Mouse (Mus musculus): ENCODE measurements at regions not wholly inside any gene's neighbourhood (a gene's known extent, or its start where the extent isn't known, plus 50 kb on each side); places are given as distances from the start of the nearest gene placed in this dataset.

DNA sequence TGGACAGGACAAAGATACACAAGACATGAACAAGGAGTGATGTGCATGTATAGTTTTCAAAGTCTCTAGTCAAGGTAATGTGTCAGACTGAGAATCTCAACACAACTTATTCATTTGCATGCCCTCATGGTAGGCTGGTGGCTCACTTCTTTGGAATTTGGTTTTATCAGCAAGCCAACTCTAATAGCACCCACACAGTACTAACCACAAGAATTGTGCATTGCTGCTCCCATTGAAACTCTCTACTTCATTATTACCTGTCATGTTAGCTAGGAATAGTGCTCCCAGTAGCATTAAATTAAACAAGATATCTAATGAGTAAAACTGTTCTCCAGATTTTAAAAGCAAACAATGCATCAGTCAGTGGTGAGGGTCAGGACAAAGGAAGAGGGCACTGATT is 70.5 kb upstream of the Thrb start:
- DNase-seq (ENCODE audit: low read depth in 1 of 2, low spot score in 2 of 2), result no peak
- no peak for TF ChIP-seq POLR2A (IDR thresholded peaks at IDR 0.05; ENCODE audit: low read depth, low read length)
- TF ChIP-seq CTCF (IDR thresholded peaks at IDR 0.05; ENCODE audit: extremely low read depth, insufficient read depth, insufficient read length, insufficient replicate concordance), result no peak
- Histone ChIP-seq H3K27me3 (ENCODE audit: control insufficient read depth, insufficient read depth, low read length) (no peaks in the 10 kb centered on the region), H3K36me3 (ENCODE audit: control insufficient read depth, insufficient read depth, low read length) (no peaks in the 10 kb centered on the region), H3K4me1 (ENCODE audit: control insufficient read depth, insufficient read depth, insufficient read length) (no peaks in the 10 kb centered on the region), H3K27ac (ENCODE audit: insufficient read depth, low read length) (no peak overlapping the region), H3K4me3 (ENCODE audit: extremely low read depth, insufficient read depth, insufficient read length) (no peak overlapping the region)

DNA sequence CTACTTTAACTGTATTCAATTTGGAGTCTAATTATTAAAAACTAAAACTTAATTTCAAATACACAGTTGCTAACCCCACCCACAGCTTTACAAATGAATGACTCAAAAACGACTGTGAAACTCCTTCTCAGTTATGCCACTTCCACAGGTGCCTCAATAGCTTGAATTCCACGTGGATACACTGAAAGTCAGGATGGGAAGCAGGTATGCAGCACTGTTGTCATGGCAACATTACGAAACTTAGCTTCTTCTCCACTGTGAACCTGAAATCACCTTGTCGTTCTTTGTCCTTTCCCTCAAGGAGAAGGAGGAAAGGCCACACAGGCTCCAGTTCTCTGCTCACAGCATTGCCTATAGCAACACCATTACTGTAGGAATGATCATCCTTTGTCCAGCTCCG is 60.5 kb upstream of the Thrb start:
- Histone ChIP-seq H3K36me3 (ENCODE audit: control insufficient read depth, insufficient read depth, low read length) (no peaks in the 10 kb centered on the region), H3K27ac (ENCODE audit: insufficient read depth, low read length) (no peak overlapping the region), H3K4me3 (ENCODE audit: extremely low read depth, insufficient read depth, insufficient read length) (no peak overlapping the region), H3K4me1 (ENCODE audit: control insufficient read depth, insufficient read depth, insufficient read length) (no peaks in the 10 kb centered on the region), H3K27me3 (ENCODE audit: control insufficient read depth, insufficient read depth, low read length) (no peaks in the 10 kb centered on the region)
- DNase-seq (ENCODE audit: low read depth in 1 of 2, low spot score in 2 of 2), result no peak
- 70% methylated on average over 5 of the region's 5 CpGs for WGBS
- TF ChIP-seq CTCF (IDR thresholded peaks at IDR 0.05; ENCODE audit: extremely low read depth, insufficient read depth, insufficient read length, insufficient replicate concordance) (no peak), POLR2A (IDR thresholded peaks at IDR 0.05; ENCODE audit: low read depth, low read length) (no peak)

GRCm38 (mm10) chr14:17602357-17602756 is 57.7 kb upstream of the Thrb start:
- no peak for TF ChIP-seq CTCF (IDR thresholded peaks at IDR 0.05; ENCODE audit: extremely low read depth, insufficient read depth, insufficient read length, insufficient replicate concordance)
- TF ChIP-seq POLR2A (IDR thresholded peaks at IDR 0.05; ENCODE audit: low read depth, low read length), result no peak
- no peak overlapping the region for H3K27ac ChIP-seq (ENCODE audit: insufficient read depth, low read length)
- H3K4me3 ChIP-seq (ENCODE audit: extremely low read depth, insufficient read depth, insufficient read length), result no peak overlapping the region
- H3K36me3 ChIP-seq (ENCODE audit: control insufficient read depth, insufficient read depth, low read length), result no peaks in the 10 kb centered on the region
- no peaks in the 10 kb centered on the region for H3K27me3 ChIP-seq (ENCODE audit: control insufficient read depth, insufficient read depth, low read length)
- no peaks in the 10 kb centered on the region for H3K4me1 ChIP-seq (ENCODE audit: control insufficient read depth, insufficient read depth, insufficient read length)
- DNase-seq (ENCODE audit: low read depth in 1 of 2, low spot score in 2 of 2), result no peak
- 86% methylated on average over 1 of the region's 1 CpGs for WGBS

GRCm38 (mm10) chr14:17606018-17606417 is 54.0 kb upstream of the Thrb start:
- Histone ChIP-seq H3K4me3 (ENCODE audit: extremely low read depth, insufficient read depth, insufficient read length) (no peak overlapping the region), H3K4me1 (ENCODE audit: control insufficient read depth, insufficient read depth, insufficient read length) (no peaks in the 10 kb centered on the region), H3K27me3 (ENCODE audit: control insufficient read depth, insufficient read depth, low read length) (no peaks in the 10 kb centered on the region), H3K36me3 (ENCODE audit: control insufficient read depth, insufficient read depth, low read length) (no peaks in the 10 kb centered on the region), H3K27ac (ENCODE audit: insufficient read depth, low read length) (no peak overlapping the region)
- DNase-seq (ENCODE audit: low read depth in 1 of 2, low spot score in 2 of 2), result no peak
- TF ChIP-seq CTCF (IDR thresholded peaks at IDR 0.05; ENCODE audit: extremely low read depth, insufficient read depth, insufficient read length, insufficient replicate concordance), result no peak
- 79% methylated on average over 3 of the region's 3 CpGs for WGBS

DNA sequence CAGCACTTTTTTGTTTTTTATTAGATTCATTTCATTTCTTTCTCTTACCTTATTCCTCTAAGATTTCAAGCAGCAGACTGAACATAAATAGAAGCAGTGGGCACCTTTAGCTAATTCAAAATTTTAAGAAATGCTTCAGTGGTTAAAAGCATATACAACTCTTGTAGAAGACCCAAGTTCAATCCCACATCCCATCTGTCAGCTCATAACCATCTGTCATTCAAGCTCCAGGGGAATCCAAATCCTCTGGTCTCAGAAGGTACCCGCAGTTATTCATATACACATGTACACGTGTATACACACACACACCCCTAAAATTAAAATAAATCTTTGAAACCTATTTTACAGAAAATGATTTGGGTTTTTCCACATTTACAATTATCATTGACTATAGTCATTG is 52.9 kb upstream of the Thrb start:
- TF ChIP-seq POLR2A (IDR thresholded peaks at IDR 0.05; ENCODE audit: low read depth, low read length) (no peak), CTCF (IDR thresholded peaks at IDR 0.05; ENCODE audit: extremely low read depth, insufficient read depth, insufficient read length, insufficient replicate concordance) (no peak)
- H3K4me3 ChIP-seq (ENCODE audit: extremely low read depth, insufficient read depth, insufficient read length), result no peak overlapping the region
- no peak for DNase-seq (ENCODE audit: low read depth in 1 of 2, low spot score in 2 of 2)
- no peaks in the 10 kb centered on the region for H3K4me1 ChIP-seq (ENCODE audit: control insufficient read depth, insufficient read depth, insufficient read length)
- WGBS, result 85% methylated on average over 2 of the region's 2 CpGs
- H3K36me3 ChIP-seq (ENCODE audit: control insufficient read depth, insufficient read depth, low read length), result no peaks in the 10 kb centered on the region
- H3K27ac ChIP-seq (ENCODE audit: insufficient read depth, low read length), result no peak overlapping the region
- H3K27me3 ChIP-seq (ENCODE audit: control insufficient read depth, insufficient read depth, low read length), result no peaks in the 10 kb centered on the region

Data from spleen, adult 2 months (tissue).